Mouse (Mus musculus) cerebral cortex, adult 2 months (tissue): ENCODE measurements around the gene Foxc1.

Experiments used
- WGBS: fragments of 180-500 bp; shearing (Covaris S2); methylation state at CpG from one replicate; pipeline ENCODE4 v1.1.7; 2018; 5-methylcytosine and 5-hydroxymethylcytosine counted together

Foxc1 gene

GRCm38 (mm10) chr13:31835802-31836201 lies 29.4 kb downstream of the Foxc1 start:
- 90% methylated on average over 4 of the region's 4 CpGs for WGBS

GRCm38 (mm10) chr13:31849258-31849971 lies 43.0 kb downstream of the Foxc1 start:
- 81% methylated on average over 5 of the region's 5 CpGs for whole genome bisulfite sequencing

- 58% methylated on average over 2 of the region's 2 CpGs for WGBS
Observed at GRCm38 (mm10) chr13:31853564-31853963, 47.1 kb downstream of the Foxc1 start.

- 88% methylated on average over 4 of the region's 4 CpGs for WGBS
Observed at GRCm38 (mm10) chr13:31854000-31854399, 47.6 kb downstream of the Foxc1 start.

GRCm38 (mm10) chr13:31860200-31860599 lies 53.8 kb downstream of the Foxc1 start:
- 96% methylated on average over 5 of the region's 5 CpGs for WGBS
